Mouse (Mus musculus) frontal cortex, adult 2 months (tissue): ENCODE results near the gene Tanc1. TPM values are rescaled to one million over a fixed set of nuclear protein-coding genes. Genes with fewer than 3 reads are reported as not detected.

Experiments used
- DNase-seq, 2 experiments: peaks; one replicate each; pipeline ENCODE4 v3.0.0; 2022; ENCODE audit warnings: low spot score in 1 of 2; ENCODE audit errors: extremely low spot score in 1 of 2
- polyA plus RNA-seq: library from polyadenylated mRNA; depleted of rRNA; stranded (reverse); fragments of >200 nt; gene quantifications from 2 replicates; pipeline ENCODE4 v1.2.3, GENCODE M21; 2012

The Tanc1 gene
- polyA plus RNA-seq, 1 experiment: 10.2 TPM

DNA sequence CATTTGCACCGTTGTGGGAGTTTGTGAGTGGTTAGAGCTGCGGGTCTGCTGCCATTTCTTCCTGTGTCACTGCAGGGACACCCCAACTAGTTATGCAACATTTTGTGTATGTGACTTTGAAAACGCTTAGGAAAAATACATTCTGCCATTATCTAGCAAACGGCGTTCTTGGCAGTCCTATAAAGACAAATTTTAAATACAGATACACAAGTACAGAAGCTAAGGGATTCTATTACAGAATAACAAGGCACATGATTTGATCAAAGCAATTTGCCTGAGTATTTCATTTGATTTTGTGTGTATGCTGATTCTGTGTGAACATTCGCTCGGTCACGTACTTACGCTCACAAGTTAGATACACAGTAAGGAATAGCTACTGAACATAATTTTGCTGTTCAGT lies 100.6 kb downstream of the Tanc1 start:
- DNase-seq: no peak

GRCm38 (mm10) chr2:59713626-59714556 lies 102.0 kb downstream of the Tanc1 start:
- DNase-seq: no peak

- no peak for DNase-seq
Observed at GRCm38 (mm10) chr2:59714992-59715391, 103.2 kb downstream of the Tanc1 start.

DNA sequence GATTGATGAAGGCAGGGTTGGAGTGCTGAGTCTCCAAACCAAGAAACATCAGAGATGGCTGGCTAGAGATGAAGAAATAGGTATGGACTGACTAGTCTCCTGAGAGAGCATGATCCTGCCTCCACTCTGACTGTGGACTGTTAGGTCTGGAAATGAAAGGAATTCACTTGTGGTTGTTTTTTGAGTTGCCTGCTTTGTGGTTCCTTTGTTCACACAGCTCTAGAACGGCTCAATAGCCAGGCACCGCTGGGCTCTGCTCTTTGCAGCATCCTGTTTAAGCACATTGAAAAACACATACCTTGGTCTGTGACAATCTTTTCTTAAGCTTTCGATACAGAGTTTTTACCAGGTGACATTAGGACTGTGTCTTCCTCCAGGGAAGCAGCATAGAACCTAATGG lies 104.6 kb downstream of the Tanc1 start:
- DNase-seq: no peak

DNA sequence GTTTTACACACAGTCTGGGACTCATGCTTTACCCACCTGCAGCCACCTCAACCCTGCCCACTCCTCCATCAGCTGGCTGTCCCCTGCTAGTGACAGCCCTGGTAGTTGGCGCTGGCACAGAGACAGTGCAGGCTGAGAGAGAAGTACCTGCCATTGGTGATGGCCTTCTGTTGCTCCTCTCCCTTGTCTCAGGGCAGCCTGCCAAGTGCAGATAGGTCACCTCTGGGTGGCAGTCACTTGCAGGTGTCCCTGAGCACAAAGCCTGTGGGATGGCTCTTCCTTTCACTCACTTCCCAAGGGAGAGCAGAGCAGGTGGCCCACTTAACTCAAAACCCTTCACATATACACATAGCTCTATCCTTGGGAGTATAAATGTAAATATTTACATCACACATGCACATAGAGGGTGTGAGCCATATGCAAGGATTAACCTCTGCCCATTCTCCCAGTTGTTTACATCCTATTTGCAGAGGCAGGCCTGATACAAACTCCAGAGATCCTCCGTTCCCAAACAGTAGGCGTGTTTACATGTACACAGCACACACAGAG lies 106.0 kb downstream of the Tanc1 start:
- no peak for DNase-seq

- no peak for DNase-seq
Observed at GRCm38 (mm10) chr2:59718601-59719416, 107.0 kb downstream of the Tanc1 start.

DNA sequence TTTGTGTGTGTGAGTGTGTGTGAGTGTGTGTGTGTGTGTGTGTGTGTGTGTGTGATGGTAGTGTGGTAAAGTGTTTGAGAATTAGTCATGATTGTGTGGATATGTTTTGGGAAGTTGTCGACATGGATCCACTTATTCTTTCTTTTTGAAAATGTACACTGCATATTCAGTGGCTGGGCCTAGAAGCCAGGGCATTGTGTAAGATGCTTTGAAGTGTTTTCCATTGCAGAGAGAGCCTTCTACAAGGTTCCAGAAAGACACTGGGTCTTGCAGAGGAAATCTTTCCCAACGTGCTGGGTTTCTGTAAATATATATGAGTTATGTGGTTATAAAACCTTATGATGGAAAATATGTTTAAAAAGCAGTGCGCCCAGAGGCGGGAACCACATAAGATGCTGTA lies 108.0 kb downstream of the Tanc1 start:
- DNase-seq: no peak

- no peak for DNase-seq
Observed at GRCm38 (mm10) chr2:59721119-59721518, 109.3 kb downstream of the Tanc1 start.

DNA sequence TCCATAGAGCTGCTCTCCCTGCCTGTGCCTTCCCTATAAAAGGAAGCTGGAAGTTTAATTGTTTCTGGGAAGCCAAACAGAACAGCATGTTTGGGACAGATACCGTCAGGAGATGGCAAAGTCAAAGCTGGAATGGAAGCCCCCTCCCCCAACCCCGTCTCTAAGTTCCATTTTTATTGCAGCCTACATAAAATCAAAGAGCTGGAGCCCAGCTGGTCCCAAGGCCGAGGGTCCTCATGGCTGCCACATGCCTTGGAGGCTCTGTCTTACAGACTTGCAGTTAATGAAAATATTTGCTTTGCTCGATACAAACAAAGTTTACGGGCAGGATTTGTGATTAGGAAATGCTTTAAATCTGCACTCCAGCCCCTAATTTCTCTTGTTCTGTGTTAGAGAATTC lies 109.9 kb downstream of the Tanc1 start:
- DNase-seq: no peak

GRCm38 (mm10) chr2:59723311-59723710 lies 111.5 kb downstream of the Tanc1 start:
- DNase-seq: no peak

DNA sequence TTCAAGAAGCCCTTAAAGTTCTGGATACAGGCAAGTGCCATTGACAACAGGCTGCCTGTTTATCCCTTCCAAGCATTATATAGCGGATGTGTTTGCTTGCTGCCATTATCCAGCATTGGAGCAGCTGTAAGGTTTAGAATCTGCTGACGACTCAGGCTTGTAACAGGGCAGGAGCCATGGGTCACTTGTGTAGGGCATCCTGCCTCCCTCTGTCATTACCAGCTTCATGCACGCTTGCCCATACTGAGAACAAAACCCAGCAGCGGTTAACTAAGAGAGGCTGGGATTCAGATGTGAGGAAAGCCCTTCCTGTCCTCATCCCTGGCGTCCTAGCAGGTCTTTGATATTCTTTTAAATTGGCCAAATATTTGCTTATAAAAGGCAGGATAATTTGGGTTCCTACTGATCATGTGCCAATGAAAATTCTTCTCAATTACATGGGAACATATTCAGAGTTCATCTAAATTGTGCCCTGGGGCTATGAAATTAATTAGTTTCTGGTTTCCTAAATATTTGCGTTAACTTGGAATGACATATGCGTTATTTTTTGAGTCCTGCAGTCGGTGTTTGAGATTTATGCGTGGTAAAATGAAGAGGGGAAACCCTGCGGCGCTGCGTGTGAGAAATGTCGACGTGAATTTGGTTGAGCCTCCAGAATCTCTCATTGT lies 113.8 kb downstream of the Tanc1 start:
- no peak for DNase-seq

DNA sequence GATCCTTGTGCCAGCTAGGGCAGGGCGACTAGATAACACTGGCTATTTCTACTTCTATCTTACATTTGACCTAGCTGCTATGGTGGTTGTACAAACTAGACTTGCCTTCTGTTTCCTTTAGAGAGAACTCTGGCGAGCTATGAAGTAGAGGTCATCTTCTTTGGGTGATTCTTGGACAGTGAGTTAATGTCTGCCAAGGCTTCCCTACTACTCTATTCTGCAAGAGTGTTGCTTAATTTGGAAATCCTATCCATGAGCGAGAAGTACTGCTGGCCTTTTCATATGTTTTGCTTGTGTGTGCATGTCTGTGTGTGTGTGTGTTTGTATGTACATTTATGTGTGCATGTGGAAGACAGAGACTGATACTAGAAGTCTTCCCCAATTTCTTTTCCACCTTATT lies 120.0 kb downstream of the Tanc1 start:
- no peak for DNase-seq

DNA sequence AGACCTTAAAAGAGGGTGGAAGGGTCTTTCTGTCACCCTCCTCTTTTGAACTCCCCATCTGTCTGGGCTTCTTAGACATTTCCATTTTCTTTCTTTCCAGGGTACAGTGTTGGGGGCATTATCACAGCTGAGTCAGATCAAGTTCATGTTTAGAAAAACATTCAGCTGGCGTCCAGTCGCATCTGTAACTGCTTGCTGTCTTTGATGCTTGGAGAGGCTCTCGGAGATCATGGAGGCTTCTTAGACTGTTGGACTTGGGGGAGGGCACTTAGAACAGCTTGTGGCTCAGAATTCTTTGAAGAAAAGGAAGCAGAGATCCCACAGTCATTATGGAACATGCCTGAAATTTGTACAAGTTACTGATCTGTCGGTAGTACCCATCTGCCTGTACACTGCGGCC lies 121.6 kb downstream of the Tanc1 start:
- no peak for DNase-seq

DNA sequence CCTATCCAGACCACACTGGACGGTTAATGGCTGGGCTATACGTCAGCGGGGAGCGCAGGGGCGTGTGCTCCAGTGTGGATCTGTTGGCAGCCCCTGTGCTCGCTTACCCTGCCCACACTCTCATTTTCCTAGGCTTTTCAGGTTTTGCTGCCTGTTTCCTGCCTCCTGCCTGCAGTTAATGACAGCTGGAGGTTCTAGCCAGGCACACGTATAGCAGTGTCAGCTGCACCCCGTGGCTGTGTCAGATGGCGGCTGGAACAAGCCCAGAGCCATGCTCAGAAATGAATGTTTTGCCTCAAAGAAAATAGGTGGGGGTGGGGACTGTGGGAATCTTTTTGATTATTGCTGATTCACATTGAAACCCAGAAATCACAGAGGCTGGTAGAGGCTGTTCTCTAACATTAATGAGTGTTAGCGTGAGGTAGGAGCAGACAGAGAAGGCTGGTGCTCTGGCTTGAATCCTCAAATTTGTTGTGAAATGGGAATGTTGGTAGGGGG lies 124.6 kb downstream of the Tanc1 start:
- DNase-seq: peak in 1 of 2 experiments; percentile 26

GRCm38 (mm10) chr2:59737368-59737767 lies 125.5 kb downstream of the Tanc1 start:
- DNase-seq: no peak

- DNase-seq: no peak
Observed at GRCm38 (mm10) chr2:59738356-59738755, 126.5 kb downstream of the Tanc1 start.

GRCm38 (mm10) chr2:59739036-59739435 lies 127.2 kb downstream of the Tanc1 start:
- no peak for DNase-seq

- DNase-seq: no peak
Observed at GRCm38 (mm10) chr2:59742500-59743116, 130.8 kb downstream of the Tanc1 start.

- peak in 1 of 2 experiments; percentile 81 for DNase-seq
Observed at GRCm38 (mm10) chr2:59745428-59745827, 133.6 kb downstream of the Tanc1 start.

GRCm38 (mm10) chr2:59746070-59746469 lies 134.2 kb downstream of the Tanc1 start:
- no peak for DNase-seq
